19 mouse cellular contexts compared by ENCODE assay signal in genomic region chr1:155750517-155751178, GRCm38 (mm10). TPM values are rescaled to one million over a fixed set of nuclear protein-coding genes. Genes with fewer than 3 reads are reported as not detected.
DNase-seq lines count a peak whose midpoint lies in the region; ATAC-seq and TF ChIP-seq lines count a peak whose summit lies in the region.
"Had no signal": no experiment of that assay in that cellular context is flagged by ENCODE, and none has a peak within 500 bp of the region (broad histone marks: within the 10 kb centered on the region; RNA-seq: fewer than 3 reads in every experiment).

No protein-coding gene starts in this region.

- TF ChIP-seq POLR2A in kidney, adult 2 months (IDR thresholded peaks at IDR 0.05; ENCODE audit: low read depth, low read length), result no peak
- no peak for TF ChIP-seq POLR2A in brain, embryonic 14.5 days (IDR thresholded peaks at IDR 0.05; ENCODE audit: borderline replicate concordance, extremely low read depth, insufficient read depth, insufficient read length, poor library complexity, severe bottlenecking)

- H3K27ac ChIP-seq in forebrain, embryonic 12.5 days, result no peak overlapping the region
- no peak overlapping the region for H3K27ac ChIP-seq in forebrain, embryonic 16.5 days (ENCODE audit: low read length)
- H3K27ac ChIP-seq in kidney, embryonic 16.5 days (ENCODE audit: low read length), result no peak overlapping the region
- no peak overlapping the region for H3K27ac ChIP-seq in kidney, adult 2 months (ENCODE audit: insufficient read depth, low read depth, low read length)
- H3K27ac ChIP-seq in embryonic facial prominence, embryonic 14.5 days (replicated peaks; ENCODE audit: low read depth, low read length), result no peak overlapping the region
- H3K27ac ChIP-seq: heart, embryonic 10.5 days had no signal

- DNase-seq in kidney, adult 2 months, result no peak
- peak; percentile 17 for DNase-seq in brain, embryonic 14.5 days (ENCODE audit: low read depth)
- peak; percentile 28 for DNase-seq in embryonic facial prominence, embryonic 14.5 days (ENCODE audit: low spot score)
- DNase-seq in cerebellum, adult 11 months, result no peak
- DNase-seq in gastrocnemius, postnatal 10 days, result no peak
- DNase-seq: adrenal gland, postnatal 14 days; cerebellum, postnatal 10 days; gastrocnemius, postnatal 14 days; heart, postnatal 36 days; liver; lung, adult 18-20 months; lung, postnatal 4 days; right cerebral cortex, postnatal 4 days had no signal

- peak; percentile 55; the same call in 1 of the 2 replicates for ATAC-seq in forebrain, embryonic 12.5 days (ENCODE audit: low FRiP score)
- ATAC-seq in forebrain, embryonic 16.5 days, result no peak
- ATAC-seq in kidney, embryonic 16.5 days (ENCODE audit: low FRiP score, low TSS enrichment), result peak; percentile 93
- no peak for ATAC-seq in embryonic facial prominence, embryonic 14.5 days (ENCODE audit: low read depth)
- ATAC-seq: intestine, embryonic 16.5 days had no signal

- H3K4me1 ChIP-seq in forebrain, embryonic 12.5 days, result peaks cover 6% of the 10 kb centered on the region
- H3K4me1 ChIP-seq in forebrain, embryonic 16.5 days (replicated peaks; ENCODE audit: control insufficient read depth, insufficient read depth, low read length), result no peaks in the 10 kb centered on the region
- H3K4me1 ChIP-seq in kidney, embryonic 16.5 days (ENCODE audit: insufficient read depth, low read length), result peaks cover 8% of the 10 kb centered on the region; the same call in 1 of the 2 replicates
- H3K4me1 ChIP-seq in kidney, adult 2 months (ENCODE audit: control insufficient read depth, insufficient read depth, low read length), result no peaks in the 10 kb centered on the region
- no peaks in the 10 kb centered on the region for H3K4me1 ChIP-seq in embryonic facial prominence, embryonic 14.5 days (ENCODE audit: control insufficient read depth, insufficient read depth, low read length)

- no peak overlapping the region for H3K4me2 ChIP-seq in forebrain, embryonic 12.5 days
- H3K4me2 ChIP-seq in forebrain, embryonic 16.5 days (ENCODE audit: low read length), result no peak overlapping the region
- no peak overlapping the region for H3K4me2 ChIP-seq in kidney, embryonic 16.5 days (replicated peaks; ENCODE audit: low read depth, low read length)
- H3K4me2 ChIP-seq in embryonic facial prominence, embryonic 14.5 days (ENCODE audit: low read depth, low read length), result no peak overlapping the region

- no peak overlapping the region for H3K4me3 ChIP-seq in forebrain, embryonic 12.5 days (replicated peaks)
- H3K4me3 ChIP-seq in forebrain, embryonic 16.5 days (replicated peaks; ENCODE audit: low read length), result no peak overlapping the region
- no peak overlapping the region for H3K4me3 ChIP-seq in kidney, embryonic 16.5 days (ENCODE audit: low read length)
- no peak overlapping the region for H3K4me3 ChIP-seq in kidney, adult 2 months (ENCODE audit: insufficient read depth, low read depth, low read length)
- no peak overlapping the region for H3K4me3 ChIP-seq in embryonic facial prominence, embryonic 14.5 days (ENCODE audit: low read depth, low read length)
- H3K4me3 ChIP-seq: heart, embryonic 10.5 days had no signal

- H3K36me3 ChIP-seq in forebrain, embryonic 12.5 days (replicated peaks), result no peaks in the 10 kb centered on the region
- no peaks in the 10 kb centered on the region for H3K36me3 ChIP-seq in forebrain, embryonic 16.5 days (ENCODE audit: control insufficient read depth, insufficient read depth)
- H3K36me3 ChIP-seq in kidney, embryonic 16.5 days (ENCODE audit: insufficient read depth, low read length), result no peaks in the 10 kb centered on the region
- no peaks in the 10 kb centered on the region for H3K36me3 ChIP-seq in kidney, adult 2 months (ENCODE audit: control insufficient read depth, insufficient read depth, low read length)
- H3K36me3 ChIP-seq in embryonic facial prominence, embryonic 14.5 days (ENCODE audit: control insufficient read depth, insufficient read depth, low read length), result no peaks in the 10 kb centered on the region
- H3K36me3 ChIP-seq: heart, embryonic 10.5 days had no signal

- 7% methylated on average over 11 of the region's 11 CpGs for WGBS in forebrain, embryonic 12.5 days
- 10% methylated on average over 11 of the region's 11 CpGs for WGBS in forebrain, embryonic 16.5 days
- 7% methylated on average over 11 of the region's 11 CpGs for WGBS in kidney, embryonic 16.5 days
- 11% methylated on average over 11 of the region's 11 CpGs for WGBS in kidney, adult 2 months
- WGBS in embryonic facial prominence, embryonic 14.5 days, result 13% methylated on average over 11 of the region's 11 CpGs

- H3K27me3 ChIP-seq in forebrain, embryonic 12.5 days, result peaks cover 87% of the 10 kb centered on the region
- H3K27me3 ChIP-seq in forebrain, embryonic 16.5 days (replicated peaks; ENCODE audit: control insufficient read depth, insufficient read depth, low read length), result peaks cover 47% of the 10 kb centered on the region
- peaks cover 66% of the 10 kb centered on the region for H3K27me3 ChIP-seq in kidney, embryonic 16.5 days (ENCODE audit: insufficient read depth, low read length)
- H3K27me3 ChIP-seq in kidney, adult 2 months (replicated peaks; ENCODE audit: control insufficient read depth, insufficient read depth, low read length), result no peaks in the 10 kb centered on the region
- H3K27me3 ChIP-seq in embryonic facial prominence, embryonic 14.5 days (replicated peaks; ENCODE audit: control insufficient read depth, insufficient read depth, low read length), result peaks cover 84% of the 10 kb centered on the region

- no peak for TF ChIP-seq CTCF in kidney, adult 2 months (conservative IDR thresholded peaks at IDR 0.05; ENCODE audit: insufficient read depth, insufficient read length, low read depth, low read length)
- TF ChIP-seq CTCF in brain, embryonic 14.5 days (IDR thresholded peaks at IDR 0.05; ENCODE audit: borderline replicate concordance, extremely low read depth, insufficient read depth, insufficient read length), result no peak

- no peak overlapping the region for H3K9ac ChIP-seq in forebrain, embryonic 12.5 days
- no peak overlapping the region for H3K9ac ChIP-seq in forebrain, embryonic 16.5 days (replicated peaks; ENCODE audit: low read depth, low read length)
- H3K9ac ChIP-seq in kidney, embryonic 16.5 days (replicated peaks; ENCODE audit: low read length), result no peak overlapping the region
- H3K9ac ChIP-seq in embryonic facial prominence, embryonic 14.5 days (ENCODE audit: low read depth, low read length), result no peak overlapping the region

- no peaks in the 10 kb centered on the region for H3K9me3 ChIP-seq in forebrain, embryonic 12.5 days
- H3K9me3 ChIP-seq in forebrain, embryonic 16.5 days (ENCODE audit: control insufficient read depth, low read length), result no peaks in the 10 kb centered on the region
- H3K9me3 ChIP-seq in kidney, embryonic 16.5 days (ENCODE audit: low read length), result no peaks in the 10 kb centered on the region
- no peaks in the 10 kb centered on the region for H3K9me3 ChIP-seq in embryonic facial prominence, embryonic 14.5 days (ENCODE audit: control insufficient read depth, low read length)
- H3K9me3 ChIP-seq: heart, embryonic 10.5 days had no signal

RNA-seq across cellular contexts. Expression of gene Lhx4, which starts 0.8 kb away (rescaled TPM):
- polyA plus RNA-seq in forebrain, embryonic 12.5 days (2016; fragmentation: Nextera tagmentation; extraction: Ambion mirVana), result 0.14 TPM in 2 replicates
- polyA plus RNA-seq in forebrain, embryonic 16.5 days (2015; fragmentation: Nextera tagmentation; extraction: Ambion mirVana), result not detected in 2 replicates
- polyA plus RNA-seq in kidney, embryonic 16.5 days (2015; fragmentation: Nextera tagmentation; extraction: Ambion mirVana), result not detected in 2 replicates
- not detected in 2 replicates for polyA plus RNA-seq in kidney, adult 2 months (2012; rRNA removed)
- polyA plus RNA-seq in brain, embryonic 14.5 days (2012; rRNA removed), result 0.97 and 2.7 TPM in 2 replicates
- 0.07 TPM in 1 of 2 replicates, not detected in the other for polyA plus RNA-seq in embryonic facial prominence, embryonic 14.5 days (2014; fragmentation: Nextera tagmentation; extraction: Ambion mirVana)
- total RNA-seq in gastrocnemius, postnatal 10 days (2021), result not detected
- total RNA-seq: adrenal gland, postnatal 14 days; gastrocnemius, postnatal 14 days; heart, postnatal 36 days had no signal
- polyA plus RNA-seq: heart, embryonic 10.5 days; urinary bladder, adult 2 months had no signal

Comparison
In these comparisons a context has a peak if more than half of its experiments do, and no peak if none do; other contexts are left out.
1. ATAC-seq: peak in forebrain, embryonic 12.5 days (single experiment) and kidney, embryonic 16.5 days (single experiment); none in forebrain, embryonic 16.5 days (single experiment) and embryonic facial prominence, embryonic 14.5 days (single experiment).
2. DNase-seq: peak in brain, embryonic 14.5 days (single experiment) and embryonic facial prominence, embryonic 14.5 days (single experiment); none in kidney, adult 2 months (single experiment), cerebellum, adult 11 months (single experiment) and gastrocnemius, postnatal 10 days (single experiment).